Mouse (Mus musculus): Measurements from ENCODE around the gene Pou2f3.

Pou2f3 gene

GRCm38 (mm10) chr9:43210190-43210682 lies at the start of gene Pou2f3:
Gene Pou2f3, minus strand, starts transcription at chr9:43210369.
- DNase-seq = no peak

GRCm38 (mm10) chr9:43253271-43253681 lies 43.1 kb upstream of the Pou2f3 start:
- no peak for DNase-seq

DNA sequence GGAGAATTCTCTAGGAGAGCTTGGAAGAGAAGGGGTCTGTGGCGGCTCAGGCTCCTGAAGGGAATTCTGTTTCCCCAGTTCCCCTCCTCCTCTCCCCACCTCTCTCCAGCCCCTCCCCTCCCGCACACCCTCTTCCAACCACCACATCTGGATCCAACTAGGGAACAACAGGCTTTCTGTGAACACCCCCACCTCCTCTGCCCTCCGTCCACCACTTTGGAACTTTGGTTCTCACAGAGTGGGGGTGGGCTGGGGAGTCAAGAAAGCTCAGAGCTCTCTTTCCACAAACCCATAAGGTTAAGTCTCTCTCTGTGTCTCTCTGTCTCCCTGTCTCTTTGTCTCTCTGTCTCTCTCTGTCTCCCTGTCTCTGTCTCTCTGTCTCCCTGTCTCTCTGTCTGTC lies 42.6 kb upstream of the Pou2f3 start:
- no peak for DNase-seq

GRCm38 (mm10) chr9:43251786-43252185 lies 41.6 kb upstream of the Pou2f3 start:
- no peak for DNase-seq

DNA sequence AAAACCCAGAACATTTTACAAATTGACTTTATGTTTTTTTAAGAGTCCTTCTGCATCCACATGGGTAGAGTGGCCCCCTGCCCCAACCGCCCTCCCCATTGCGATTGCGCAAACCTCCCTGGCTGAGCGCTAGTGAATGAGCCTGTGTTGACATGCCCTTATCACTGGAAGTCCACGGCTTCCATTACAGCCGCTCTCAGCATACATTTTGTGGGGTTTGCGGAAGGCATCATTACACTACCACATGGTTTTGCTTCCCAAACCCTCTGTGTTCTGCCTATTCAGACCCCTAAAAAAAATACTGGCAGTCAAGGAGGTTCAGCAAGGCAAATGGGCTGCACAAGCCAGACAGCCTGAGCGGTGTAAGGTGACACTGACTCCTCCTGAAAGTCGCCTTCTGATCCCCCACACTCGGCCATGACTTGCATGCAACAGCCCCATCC lies 36.6 kb upstream of the Pou2f3 start:
- DNase-seq = no peak

DNA sequence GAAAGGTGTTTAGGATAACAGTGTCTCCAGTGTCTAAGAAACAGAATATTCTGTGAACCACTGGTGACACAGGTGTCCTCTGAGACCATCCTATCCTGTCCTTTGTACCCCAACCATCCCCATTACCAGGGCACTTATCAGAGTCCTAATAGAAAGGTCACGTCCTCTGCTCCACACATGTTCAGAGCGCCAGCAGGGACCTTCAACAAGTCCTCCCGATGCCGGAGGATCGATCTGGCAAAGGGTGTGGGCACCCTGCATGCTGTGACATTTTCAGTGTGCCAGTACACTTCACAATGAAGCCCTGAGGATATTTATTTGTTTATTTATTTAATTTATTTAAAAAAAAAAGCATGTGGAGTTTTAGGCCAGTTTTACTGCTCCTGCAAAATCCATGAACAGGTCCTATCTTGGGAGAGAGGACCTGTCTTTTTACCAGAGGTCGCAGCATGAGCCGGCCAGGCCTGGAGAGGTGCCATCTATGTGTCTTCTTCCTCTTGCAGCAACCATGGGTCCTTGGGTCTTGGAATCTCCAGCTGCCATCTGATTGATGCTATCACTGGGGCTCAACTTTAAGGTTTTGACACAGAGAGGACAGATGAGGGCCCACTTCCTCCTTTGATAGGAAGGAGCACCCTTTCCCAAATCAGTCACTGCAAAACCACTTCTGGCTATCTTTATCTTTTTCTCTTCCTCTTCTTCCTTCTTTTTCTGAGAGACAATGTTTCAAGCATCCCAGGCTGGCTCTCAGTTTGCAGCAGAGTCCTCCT lies 35.8 kb upstream of the Pou2f3 start:
- DNase-seq = no peak

- DNase-seq = no peak
Observed at GRCm38 (mm10) chr9:43242432-43242831, 32.3 kb upstream of the Pou2f3 start.

- no peak for DNase-seq
Observed at GRCm38 (mm10) chr9:43241970-43242369, 31.8 kb upstream of the Pou2f3 start.

DNA sequence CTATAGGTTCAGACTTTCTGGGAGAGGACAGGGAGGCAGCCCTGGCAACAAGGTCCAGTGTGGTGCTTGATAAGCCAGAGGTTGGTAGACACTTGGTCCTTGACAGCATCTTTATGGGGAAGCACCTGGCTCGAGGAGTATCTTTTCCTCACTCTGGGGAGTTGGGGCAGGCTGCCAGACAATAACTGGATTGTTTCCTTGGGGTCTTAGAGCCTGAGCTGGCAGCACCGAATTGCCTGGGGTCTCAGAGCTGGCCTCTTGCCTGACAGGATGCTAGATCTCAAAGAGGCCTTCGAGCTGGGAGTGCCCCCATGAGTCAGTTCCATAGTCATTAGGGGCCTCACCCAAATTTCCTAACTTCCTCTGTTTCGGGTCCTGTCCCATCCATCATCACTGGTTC lies 31.1 kb upstream of the Pou2f3 start:
- DNase-seq = no peak

DNA sequence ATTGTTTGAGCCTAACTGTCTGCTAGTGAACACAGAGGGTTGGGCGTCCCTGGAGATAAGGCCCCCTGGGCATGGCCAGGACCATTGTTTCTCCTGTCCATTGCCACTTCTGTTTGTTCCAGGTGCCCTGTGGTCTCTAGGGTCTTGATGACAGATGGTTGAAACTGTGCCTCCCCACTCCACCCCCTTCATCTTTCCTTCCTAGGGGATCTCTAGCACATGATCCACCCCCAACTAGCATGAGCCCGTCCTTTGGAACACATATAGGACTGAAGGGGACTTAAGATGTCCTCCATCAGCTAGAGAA lies 30.4 kb upstream of the Pou2f3 start:
- no peak for DNase-seq

- peak; percentile 2 for DNase-seq
Observed at GRCm38 (mm10) chr9:43239712-43240593, 29.8 kb upstream of the Pou2f3 start, which contains the start of gene Oaf. Gene Oaf, minus strand, starts transcription at chr9:43239911.

GRCm38 (mm10) chr9:43238631-43239545 lies 28.7 kb upstream of the Pou2f3 start:
- no peak for DNase-seq

DNA sequence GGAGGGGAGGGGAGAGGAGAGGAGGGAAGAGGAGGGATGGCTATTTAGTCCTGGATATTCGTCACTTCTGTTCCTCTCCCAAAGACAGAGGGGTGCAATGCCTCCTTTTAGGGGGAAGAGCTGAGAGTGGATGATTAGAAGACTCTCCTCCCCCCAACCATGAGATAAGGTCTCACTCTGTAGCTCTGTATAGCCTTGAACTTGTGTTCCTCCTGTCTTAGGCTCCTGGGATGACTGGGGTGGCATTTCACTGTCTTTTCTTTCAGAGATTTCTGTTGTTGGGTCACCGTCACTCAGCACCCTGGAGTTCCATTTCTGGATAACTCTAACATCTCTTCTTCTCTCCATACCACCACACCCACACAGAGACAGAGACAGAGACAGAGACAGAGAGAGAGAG lies 28.0 kb upstream of the Pou2f3 start:
- DNase-seq = no peak

- no peak for DNase-seq
Observed at GRCm38 (mm10) chr9:43237111-43237775, 27.1 kb upstream of the Pou2f3 start.

DNA sequence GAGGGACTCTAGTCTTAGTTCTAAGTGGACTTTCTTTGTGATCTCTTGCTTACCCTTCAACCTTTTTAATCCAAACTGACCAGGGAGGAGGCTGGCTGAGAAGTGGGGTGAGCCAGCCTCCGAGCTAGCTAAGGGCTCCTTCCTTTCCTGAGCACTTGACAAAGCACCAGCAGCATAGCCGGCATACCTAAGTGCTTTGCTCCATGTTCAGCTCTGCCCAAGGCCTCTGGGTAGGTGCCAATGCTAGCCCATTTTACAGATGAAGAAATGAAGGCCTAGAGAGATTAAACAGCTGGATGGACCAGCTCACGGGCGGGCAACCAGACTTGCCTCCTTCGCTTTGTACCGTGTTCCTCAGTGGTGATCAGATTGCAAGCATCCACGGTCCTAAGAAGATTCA lies 26.4 kb upstream of the Pou2f3 start:
- DNase-seq = no peak

DNA sequence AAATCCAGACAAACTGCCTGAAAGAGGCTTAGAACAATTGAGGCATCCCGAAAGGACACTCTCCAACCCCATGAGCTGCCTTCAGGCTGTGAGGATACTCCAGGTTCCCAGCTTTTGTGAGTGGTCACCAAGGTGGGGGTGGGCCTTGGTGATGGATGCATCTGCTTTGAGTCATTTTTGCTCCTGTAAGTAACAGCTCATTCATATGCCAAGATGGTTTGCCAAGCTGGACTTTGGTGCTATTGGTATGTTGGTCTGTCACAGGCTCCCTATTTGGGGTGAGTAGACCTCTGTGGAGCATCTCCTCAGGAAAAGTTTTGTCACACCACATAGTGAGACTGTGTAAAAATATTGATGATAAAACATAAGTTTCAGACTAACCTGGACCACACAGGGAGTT lies 25.9 kb upstream of the Pou2f3 start:
- DNase-seq = no peak

- no peak for DNase-seq
Observed at GRCm38 (mm10) chr9:43235336-43235735, 25.2 kb upstream of the Pou2f3 start.

- no peak for DNase-seq
Observed at GRCm38 (mm10) chr9:43234496-43234895, 24.3 kb upstream of the Pou2f3 start.

GRCm38 (mm10) chr9:43233515-43233914 lies 23.3 kb upstream of the Pou2f3 start:
- no peak for DNase-seq

- no peak for DNase-seq
Observed at GRCm38 (mm10) chr9:43233044-43233443, 22.9 kb upstream of the Pou2f3 start.

DNA sequence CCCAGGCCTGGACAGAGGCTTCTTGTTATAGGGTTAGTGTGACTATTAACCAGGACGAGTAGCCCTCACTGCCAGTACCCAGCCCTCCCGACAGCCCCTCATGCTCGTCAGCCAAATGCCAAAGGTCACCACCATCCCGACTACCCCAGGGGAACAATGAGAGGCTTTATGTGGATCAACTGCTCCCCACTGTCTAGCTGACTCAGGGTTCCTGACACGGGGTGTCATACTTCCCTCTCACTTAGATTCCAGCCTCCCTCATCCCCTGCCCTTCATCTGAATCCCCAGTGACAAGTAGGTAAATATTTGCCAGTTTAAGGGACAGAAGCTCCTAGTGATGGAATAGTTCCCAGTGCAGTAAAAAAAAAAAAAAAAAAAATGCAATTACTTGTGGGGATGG lies 22.1 kb upstream of the Pou2f3 start:
- DNase-seq = no peak

- no peak for DNase-seq
Observed at GRCm38 (mm10) chr9:43231805-43232204, 21.6 kb upstream of the Pou2f3 start.
